Mouse (Mus musculus): ENCODE measurements around the gene Xpnpep2.

GRCm38 (mm10) chrX:48184703-48185102 lies 76.2 kb downstream of the Xpnpep2 start:
- TF ChIP-seq CTCF (IDR thresholded peaks at IDR 0.05; ENCODE audit: extremely low read depth, insufficient read length, insufficient replicate concordance, low read depth, low read length), result no peak
- no peak for TF ChIP-seq POLR2A (IDR thresholded peaks at IDR 0.05; ENCODE audit: low read depth, low read length)

All from small intestine, adult 2 months (tissue).